Mouse (Mus musculus) heart, embryonic 14.5 days (tissue): ENCODE results near the gene Prrc2b. TPM values are rescaled to one million over a fixed set of nuclear protein-coding genes. Genes with fewer than 3 reads are reported as not detected.

Experiments used
- ATAC-seq: fragments of 200-750 bp; cut with Nextera tagmentation; 2 replicates; pipeline ENCODE4 v1.8.0; 2017; ENCODE audit warnings: low read depth, moderate TSS enrichment; ENCODE audit not compliant: insufficient number of reproducible peaks, insufficient read depth, low FRiP score
- H3K27ac ChIP-seq, 2 experiments: fragments of 200-500 bp in 1 of 2; fragments of 300-500 bp in 1 of 2; sonication (generic) in 1 of 2; replicated peaks in 1 of 2; 2 replicates each; pipeline ENCODE4 v1.5.1; 2012 to 2014; ENCODE audit warnings: low read depth in 2 of 2, low read length in 2 of 2, control low read depth in 1 of 2, mild to moderate bottlenecking in 1 of 2, mixed read lengths in 1 of 2; ENCODE audit not compliant: control insufficient read depth in 1 of 2, insufficient read depth in 1 of 2
- H3K27me3 ChIP-seq: fragments of 300-500 bp; sonication (generic); 2 replicates; pipeline ENCODE4 v1.6.1; 2014; ENCODE audit warnings: mild to moderate bottlenecking, low read length, control low read depth; ENCODE audit not compliant: control insufficient read depth, insufficient read depth
- H3K36me3 ChIP-seq: fragments of 300-500 bp; sonication (generic); 2 replicates; pipeline ENCODE4 v1.6.1; 2014; ENCODE audit warnings: mild to moderate bottlenecking, control low read depth, low read length, mixed read lengths; ENCODE audit not compliant: control insufficient read depth, insufficient read depth
- H3K4me1 ChIP-seq, 2 experiments: fragments of 200-500 bp in 1 of 2; fragments of 300-500 bp in 1 of 2; sonication (generic) in 1 of 2; 2 replicates each; pipeline ENCODE4 v1.6.1; 2012 to 2014; ENCODE audit warnings: low read length in 2 of 2, control low read depth in 1 of 2, mixed read lengths in 1 of 2; ENCODE audit not compliant: control insufficient read depth in 2 of 2, insufficient read depth in 2 of 2
- H3K4me2 ChIP-seq: fragments of 300-500 bp; sonication (generic); 2 replicates; pipeline ENCODE4 v1.6.1; 2014; ENCODE audit warnings: mild to moderate bottlenecking, low read length
- H3K4me3 ChIP-seq, 2 experiments: fragments of 200-500 bp in 1 of 2; fragments of 300-500 bp in 1 of 2; sonication (generic) in 1 of 2; 2 replicates each; pipeline ENCODE4 v1.5.1; 2012 to 2014; ENCODE audit warnings: low read length in 2 of 2, mild to moderate bottlenecking in 2 of 2, control low read depth in 1 of 2, low read depth in 1 of 2, moderate library complexity in 1 of 2; ENCODE audit not compliant: control insufficient read depth in 1 of 2, insufficient read depth in 1 of 2
- H3K9ac ChIP-seq: fragments of 300-500 bp; sonication (generic); 2 replicates; pipeline ENCODE4 v1.6.1; 2014; ENCODE audit warnings: mild to moderate bottlenecking, low read length
- H3K9me3 ChIP-seq: fragments of 300-500 bp; sonication (generic); 2 replicates; pipeline ENCODE4 v1.6.1; 2016; ENCODE audit warnings: low read length, control low read depth; ENCODE audit not compliant: control insufficient read depth
- WGBS: fragments of 180-500 bp; shearing (Covaris S2); extraction: QIAGEN DNeasy Blood & Tissue Kit; methylation state at CpG from one replicate; pipeline ENCODE4 v1.1.7; 2014; 5-methylcytosine and 5-hydroxymethylcytosine counted together
- polyA plus RNA-seq: library from polyadenylated mRNA; unstranded; fragments of >200 nt; fragmentation: Nextera tagmentation; extraction: Ambion mirVana; gene quantifications from 2 replicates; pipeline ENCODE4 v1.2.1, GENCODE M21; 2014

The Prrc2b gene
- polyA plus RNA-seq, 1 experiment from 2014 or later: 41.8 TPM

DNA sequence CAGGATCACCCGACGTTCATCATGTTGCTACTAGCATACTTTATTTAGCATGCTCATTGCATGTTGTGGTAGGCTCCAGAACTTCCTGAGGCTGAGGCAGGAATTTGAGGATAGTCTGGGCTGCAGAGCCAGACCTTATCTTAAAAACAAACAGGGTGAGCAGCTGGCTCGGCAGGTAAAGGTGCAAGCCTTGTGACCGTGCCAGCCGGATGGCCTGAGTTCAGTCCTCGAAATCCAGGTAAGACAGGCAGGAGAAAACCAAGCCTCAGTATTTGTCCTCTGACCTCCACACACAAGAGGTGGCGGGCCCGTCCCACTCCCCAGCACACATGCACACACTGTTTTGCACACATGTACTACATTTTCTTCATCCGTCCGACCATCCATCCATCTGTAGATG lies 5.8 kb downstream of the Prrc2b start:
- H3K9me3 ChIP-seq: no peaks in the 10 kb centered on the region
- H3K4me3 ChIP-seq: no peak overlapping the region
- H3K27ac ChIP-seq: 0 out of 4 replicates have a peak overlapping the region, but pooled peaks of 1 of the 2 experiments have one; percentile 24
- ATAC-seq: no peak
- H3K4me1 ChIP-seq: peaks cover 62 to 86% of the 10 kb centered on the region in 2 experiments
- 55% methylated on average over 10 of the region's 10 CpGs for WGBS
- H3K9ac ChIP-seq: peak overlapping the region; percentile 30; the same call in 1 of the 2 replicates
- no peaks in the 10 kb centered on the region for H3K36me3 ChIP-seq
- 0 out of 2 replicates have a peak overlapping the region, but pooled peaks have one; percentile 0 for H3K4me2 ChIP-seq
- no peaks in the 10 kb centered on the region for H3K27me3 ChIP-seq

DNA sequence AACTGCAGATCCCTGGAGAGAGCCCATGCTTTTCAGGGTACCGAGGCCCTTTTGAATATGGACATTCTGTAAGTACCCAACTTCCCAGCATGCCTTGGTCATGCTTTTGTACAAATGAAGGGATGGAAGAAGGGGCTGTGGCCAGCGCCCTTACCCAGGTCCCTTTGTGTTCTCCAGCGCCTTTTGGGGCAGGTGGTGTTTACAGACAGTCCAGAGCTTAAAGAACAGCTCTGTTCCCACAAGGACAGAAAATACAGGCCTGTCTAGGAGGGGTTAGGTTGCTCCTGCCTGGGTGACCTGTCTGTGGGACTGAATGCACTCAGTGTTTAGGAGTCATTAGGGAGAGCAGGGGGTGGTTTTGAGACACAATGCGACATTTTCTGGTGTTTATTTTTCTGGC lies 6.4 kb downstream of the Prrc2b start:
- no peak overlapping the region for H3K4me3 ChIP-seq
- H3K9ac ChIP-seq: peak overlapping the region; percentile 30; the same call in 1 of the 2 replicates
- no peak overlapping the region for H3K4me2 ChIP-seq
- H3K9me3 ChIP-seq: no peaks in the 10 kb centered on the region
- peaks cover 59 to 83% of the 10 kb centered on the region in 2 experiments for H3K4me1 ChIP-seq
- no peak for ATAC-seq
- no peaks in the 10 kb centered on the region for H3K27me3 ChIP-seq
- no peaks in the 10 kb centered on the region for H3K36me3 ChIP-seq
- WGBS: 45% methylated on average over 4 of the region's 4 CpGs
- 0 out of 4 replicates have a peak overlapping the region, but pooled peaks of 1 of the 2 experiments have one; percentile 24 for H3K27ac ChIP-seq

DNA sequence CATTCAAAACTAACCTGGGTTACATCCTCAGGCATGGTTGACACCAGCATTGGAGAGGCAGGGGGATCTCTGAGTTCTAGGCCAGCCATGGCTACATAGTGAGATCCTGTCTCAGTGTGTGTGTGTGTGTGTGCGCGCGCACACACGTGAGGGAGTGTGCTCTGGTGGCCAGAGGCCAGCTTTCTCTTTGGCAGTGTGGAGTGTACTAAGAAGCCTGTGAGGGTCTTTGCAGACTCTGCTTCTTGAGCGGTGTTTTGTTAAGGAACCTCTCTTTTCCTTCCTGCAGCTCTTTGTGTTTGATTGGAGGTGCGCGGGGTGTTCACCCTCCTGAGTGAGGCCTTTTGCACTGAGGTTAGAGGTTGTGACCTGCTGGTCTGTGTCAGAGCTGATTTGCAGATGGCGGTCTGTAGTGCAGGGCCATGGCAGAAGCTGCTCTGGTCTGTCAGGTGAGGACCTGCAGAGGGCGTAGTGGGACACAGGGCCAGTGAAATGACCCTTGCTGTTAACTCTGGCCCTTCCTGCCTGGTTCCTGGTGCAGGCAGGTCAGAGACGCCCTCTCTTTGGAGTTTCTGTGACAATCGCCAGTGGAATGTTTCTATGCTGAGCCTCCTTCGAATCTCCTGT lies 7.8 kb downstream of the Prrc2b start:
- no peaks in the 10 kb centered on the region for H3K36me3 ChIP-seq
- H3K4me1 ChIP-seq: peaks cover 49 to 69% of the 10 kb centered on the region in 2 experiments
- no peak for ATAC-seq
- no peaks in the 10 kb centered on the region for H3K27me3 ChIP-seq
- no peak overlapping the region for H3K4me3 ChIP-seq
- 69% methylated on average over 12 of the region's 12 CpGs for WGBS
- H3K9ac ChIP-seq: no peak overlapping the region
- no peak overlapping the region for H3K4me2 ChIP-seq
- 0 out of 4 replicates have a peak overlapping the region, but pooled peaks of 1 of the 2 experiments have one; percentile 0 for H3K27ac ChIP-seq
- no peaks in the 10 kb centered on the region for H3K9me3 ChIP-seq

DNA sequence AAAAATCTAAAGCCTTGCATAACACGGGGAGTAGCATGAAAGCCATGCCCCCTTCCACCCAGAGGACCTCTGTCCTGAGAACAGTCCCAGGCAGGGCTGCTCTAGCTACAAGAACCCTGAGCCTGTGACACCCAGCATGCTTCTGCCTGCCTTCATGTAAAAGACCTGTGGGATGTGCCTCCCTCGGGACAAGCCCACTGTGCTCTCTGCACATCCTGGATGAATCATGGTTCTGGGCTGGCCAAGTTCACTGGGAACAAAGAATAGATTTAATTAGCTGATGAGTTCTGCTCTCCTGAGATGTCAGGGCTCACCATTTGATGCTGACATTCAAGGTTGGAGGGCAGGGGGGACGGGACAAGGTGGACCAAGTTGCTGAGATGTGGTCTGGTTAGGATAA lies 9.6 kb downstream of the Prrc2b start:
- Histone ChIP-seq H3K9ac (no peak overlapping the region), H3K27ac (no peak overlapping the region), H3K4me2 (no peak overlapping the region), H3K4me3 (no peak overlapping the region), H3K36me3 (no peaks in the 10 kb centered on the region), H3K27me3 (no peaks in the 10 kb centered on the region), H3K4me1 (peaks cover 41 to 67% of the 10 kb centered on the region in 2 experiments), H3K9me3 (no peaks in the 10 kb centered on the region)
- WGBS: 69% methylated on average over 3 of the region's 3 CpGs
- no peak for ATAC-seq

DNA sequence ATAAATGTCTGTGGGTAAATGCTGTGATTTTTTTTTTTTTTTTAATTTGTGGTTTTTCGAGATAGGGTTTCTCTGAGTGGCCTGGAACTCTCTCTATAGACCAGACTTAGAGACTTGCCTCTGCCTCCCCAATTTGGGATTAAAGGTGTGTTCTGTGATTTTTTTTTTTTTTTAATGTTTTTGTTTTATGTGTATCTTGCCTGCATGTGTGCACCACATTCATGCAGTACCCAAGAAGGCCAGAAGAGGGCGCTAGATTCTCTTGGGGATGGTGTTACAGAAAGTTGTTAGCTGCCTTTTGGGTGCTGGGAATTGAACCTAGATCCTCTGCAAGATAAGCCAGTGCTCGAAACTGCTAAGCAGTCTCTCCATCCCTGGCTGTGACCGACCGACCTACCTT lies 10.1 kb downstream of the Prrc2b start:
- no peaks in the 10 kb centered on the region for H3K36me3 ChIP-seq
- no peak for ATAC-seq
- H3K9ac ChIP-seq: no peak overlapping the region
- no peak overlapping the region for H3K4me2 ChIP-seq
- H3K9me3 ChIP-seq: no peaks in the 10 kb centered on the region
- H3K4me3 ChIP-seq: no peak overlapping the region
- no peak overlapping the region for H3K27ac ChIP-seq
- no peaks in the 10 kb centered on the region for H3K27me3 ChIP-seq
- WGBS: 84% methylated on average over 5 of the region's 5 CpGs
- H3K4me1 ChIP-seq: peaks cover 37 to 64% of the 10 kb centered on the region in 2 experiments

DNA sequence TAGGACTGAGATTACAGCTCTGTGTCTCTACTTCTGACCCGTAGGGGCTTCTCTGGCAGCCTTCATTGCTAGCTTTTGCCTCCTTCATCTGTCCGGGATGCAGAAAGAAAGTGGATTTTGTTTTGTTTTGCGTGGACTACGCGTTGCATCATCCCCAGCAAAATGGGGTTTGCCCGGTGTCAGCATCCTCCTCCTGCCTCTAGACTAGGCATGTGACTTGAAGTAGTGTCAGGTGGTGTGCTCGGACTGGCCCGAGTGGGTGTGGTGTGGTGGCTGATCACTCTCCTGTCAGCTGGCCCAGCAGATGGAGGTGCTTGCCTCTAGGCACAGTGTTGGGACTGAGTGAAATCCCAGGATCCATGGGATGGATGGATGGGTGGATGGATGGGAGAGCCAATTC lies 11.2 kb downstream of the Prrc2b start:
- no peak overlapping the region for H3K27ac ChIP-seq
- no peaks in the 10 kb centered on the region for H3K9me3 ChIP-seq
- peaks cover 36 to 63% of the 10 kb centered on the region in 2 experiments for H3K4me1 ChIP-seq
- ATAC-seq: no peak
- no peaks in the 10 kb centered on the region for H3K36me3 ChIP-seq
- H3K27me3 ChIP-seq: no peaks in the 10 kb centered on the region
- 85% methylated on average over 8 of the region's 8 CpGs for WGBS
- H3K4me2 ChIP-seq: no peak overlapping the region
- no peak overlapping the region for H3K9ac ChIP-seq
- no peak overlapping the region for H3K4me3 ChIP-seq

DNA sequence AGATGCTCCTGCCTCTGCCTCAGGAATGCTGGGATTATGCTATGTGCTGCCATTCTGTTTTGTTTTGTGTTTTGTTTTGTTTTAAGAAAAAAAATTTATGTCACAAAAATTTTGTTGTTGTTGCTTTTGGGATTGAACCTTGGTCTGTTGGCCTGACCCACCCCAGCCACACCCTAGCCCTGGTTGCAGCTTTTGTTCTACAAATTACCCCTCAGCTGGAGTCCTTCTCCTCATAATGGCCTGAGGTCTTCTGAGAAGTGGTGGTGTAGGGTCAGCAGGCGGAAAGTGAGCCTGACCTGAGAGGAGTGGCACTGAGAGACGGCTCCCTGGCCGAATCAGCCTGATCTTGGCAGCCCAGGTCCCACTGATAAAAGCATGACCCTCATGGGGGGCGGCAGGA lies 11.8 kb downstream of the Prrc2b start:
- H3K4me2 ChIP-seq: no peak overlapping the region
- 85% methylated on average over 4 of the region's 4 CpGs for WGBS

DNA sequence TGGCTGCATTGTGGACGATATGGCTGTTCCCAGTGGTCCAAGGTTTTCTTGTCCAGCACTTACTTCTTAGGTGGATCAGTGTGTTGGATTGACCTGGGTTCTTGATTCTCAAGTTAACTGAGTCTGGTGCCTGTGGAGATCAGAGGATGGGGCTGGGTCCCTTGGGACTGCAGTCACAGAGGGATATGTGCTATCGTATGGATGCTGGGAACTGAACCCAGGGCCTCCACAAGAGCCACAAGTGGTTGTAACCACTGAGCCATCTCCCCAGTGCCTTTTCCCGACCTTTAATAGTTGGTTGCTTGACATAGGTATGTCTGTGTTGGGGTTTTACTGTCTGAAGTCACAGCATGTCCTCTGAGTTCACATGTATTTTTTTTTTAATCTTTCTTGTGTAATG lies 12.2 kb downstream of the Prrc2b start:
- H3K27me3 ChIP-seq: no peaks in the 10 kb centered on the region
- H3K9me3 ChIP-seq: no peaks in the 10 kb centered on the region
- peaks cover 41 to 64% of the 10 kb centered on the region in 2 experiments for H3K4me1 ChIP-seq
- H3K4me3 ChIP-seq: no peak overlapping the region
- H3K27ac ChIP-seq: no peak overlapping the region
- H3K36me3 ChIP-seq: no peaks in the 10 kb centered on the region
- H3K9ac ChIP-seq: no peak overlapping the region
- H3K4me2 ChIP-seq: no peak overlapping the region
- WGBS: 83% methylated on average over 3 of the region's 3 CpGs
- no peak for ATAC-seq

More for the DNA sequence above, 11.8 kb downstream of the Prrc2b start:
- H3K4me1 ChIP-seq: peaks cover 38 to 63% of the 10 kb centered on the region in 2 experiments
- H3K27ac ChIP-seq: no peak overlapping the region
- H3K27me3 ChIP-seq: no peaks in the 10 kb centered on the region
- H3K4me3 ChIP-seq: no peak overlapping the region
- ATAC-seq: no peak
- H3K9ac ChIP-seq: no peak overlapping the region
- no peaks in the 10 kb centered on the region for H3K9me3 ChIP-seq
- H3K36me3 ChIP-seq: no peaks in the 10 kb centered on the region
